Mouse (Mus musculus) forebrain, embryonic 13.5 days (tissue): ENCODE data around the gene Noto. TPM values are rescaled to one million over a fixed set of nuclear protein-coding genes. Genes with fewer than 3 reads are reported as not detected.

Experiments
- polyA plus RNA-seq: library from polyadenylated mRNA; unstranded; fragments of >200 nt; fragmentation: Nextera tagmentation; extraction: Ambion mirVana; gene quantifications from 2 replicates; pipeline ENCODE4 v1.2.1, GENCODE M21; 2015

Gene Noto
- polyA plus RNA-seq, 1 experiment from 2014 or later = not detected

Other genes with a start within 250 kb of the Noto start
- gene Emx1, start 236.4 kb upstream of the Noto start, polyA plus RNA-seq = 77.6 and 83.4 TPM in 2 replicates
- gene Sfxn5, start 90.5 kb upstream of the Noto start, polyA plus RNA-seq = 20.9 and 22.7 TPM in 2 replicates
- gene Rab11fip5, start 49.3 kb upstream of the Noto start, polyA plus RNA-seq = 7.1 and 8.5 TPM in 2 replicates
- 40.0 and 51.9 TPM in 2 replicates for gene Smyd5, start 8.1 kb downstream of the Noto start, polyA plus RNA-seq
- gene Cct7, start 27.6 kb downstream of the Noto start, polyA plus RNA-seq = 668 and 694 TPM in 2 replicates
- 32.4 and 33.9 TPM in 2 replicates for gene Pradc1, start 28.1 kb downstream of the Noto start, polyA plus RNA-seq
- gene Fbxo41, start 79.1 kb downstream of the Noto start, polyA plus RNA-seq = 2.7 and 3.2 TPM in 2 replicates
- not detected in 2 replicates for gene Egr4, start 89.7 kb downstream of the Noto start, polyA plus RNA-seq
- gene Alms1, start 163.6 kb downstream of the Noto start, polyA plus RNA-seq = 7.4 and 8.1 TPM in 2 replicates